9 mouse cellular contexts compared by ENCODE assay signal in the genomic region with DNA sequence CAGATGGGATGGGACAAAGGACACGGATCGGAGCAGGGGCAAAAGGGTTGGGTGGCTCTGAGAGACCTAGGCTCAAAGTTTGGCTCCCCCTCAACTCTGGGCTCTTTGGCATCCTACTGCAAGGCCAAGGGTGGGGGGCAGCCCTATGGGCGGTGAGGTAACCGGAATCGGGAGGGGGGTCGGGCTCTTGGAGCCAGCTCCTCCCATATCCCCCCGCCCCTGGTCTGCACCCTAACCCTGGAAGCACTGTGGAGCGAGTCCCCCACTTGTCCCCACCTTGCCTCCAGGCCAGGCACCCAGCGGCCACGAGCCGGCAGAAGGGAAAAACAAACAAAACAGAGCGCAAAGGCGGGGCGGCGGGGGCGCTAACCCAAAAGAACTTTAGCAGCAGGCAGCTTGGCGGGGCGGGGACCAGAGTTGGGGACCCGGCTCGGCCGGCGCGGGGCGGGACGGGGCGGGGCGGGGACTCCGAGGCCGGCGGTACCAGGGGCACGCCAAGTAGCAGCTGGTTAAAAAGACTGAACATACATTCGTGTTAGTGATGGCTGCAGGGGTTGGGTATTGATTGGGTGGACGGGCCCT. TPM values are rescaled to one million over a fixed set of nuclear protein-coding genes. Genes with fewer than 3 reads are reported as not detected.
A peak's percentile ranks its signal among the peaks of the same experiment; 100 is the strongest.
DNase-seq lines count a peak whose midpoint lies in the region; ATAC-seq lines count a peak whose summit lies in the region.
"Had no signal": no experiment of that assay in that cellular context is flagged by ENCODE, and none has a peak within 500 bp of the region (broad histone marks: within the 10 kb centered on the region; RNA-seq: fewer than 3 reads in every experiment).

No protein-coding gene starts in this region.

- H3K9me3 ChIP-seq in embryonic facial prominence, embryonic 14.5 days (ENCODE audit: control insufficient read depth, low read length): peaks cover 2% of the 10 kb centered on the region; the same call in 1 of the 2 replicates
- H3K9me3 ChIP-seq in liver, embryonic 13.5 days (replicated peaks): no peaks in the 10 kb centered on the region
- H3K9me3 ChIP-seq in neural tube, embryonic 15.5 days (replicated peaks): no peaks in the 10 kb centered on the region

- ATAC-seq in embryonic facial prominence, embryonic 14.5 days (ENCODE audit: low read depth): peak; percentile 32; the same call in 1 of the 2 replicates
- ATAC-seq in liver, embryonic 13.5 days (ENCODE audit: low read depth): peak; percentile 16; the same call in 1 of the 2 replicates
- no peak; the same call in none of the 2 replicates for ATAC-seq in neural tube, embryonic 15.5 days (ENCODE audit: low FRiP score)
- no peak for ATAC-seq in monocyte, adult 5-6 weeks (replicated peaks; ENCODE audit: insufficient number of reproducible peaks, low FRiP score, low TSS enrichment, poor library complexity, severe bottlenecking)

- peaks cover 67% of the 10 kb centered on the region for H3K27me3 ChIP-seq in embryonic facial prominence, embryonic 14.5 days (replicated peaks; ENCODE audit: control insufficient read depth, insufficient read depth, low read length)
- peaks cover 91% of the 10 kb centered on the region for H3K27me3 ChIP-seq in liver, embryonic 13.5 days
- H3K27me3 ChIP-seq in neural tube, embryonic 15.5 days (replicated peaks): peaks cover 21% of the 10 kb centered on the region; the same call in 1 of the 2 replicates

- peaks cover 10% of the 10 kb centered on the region; the same call in 1 of the 2 replicates for H3K4me1 ChIP-seq in embryonic facial prominence, embryonic 14.5 days (ENCODE audit: control insufficient read depth, insufficient read depth, low read length)
- peaks cover 24% of the 10 kb centered on the region for H3K4me1 ChIP-seq in liver, embryonic 13.5 days (replicated peaks)
- peaks cover 39% of the 10 kb centered on the region for H3K4me1 ChIP-seq in neural tube, embryonic 15.5 days

- peak overlapping the region; percentile 62 for H3K4me2 ChIP-seq in embryonic facial prominence, embryonic 14.5 days (ENCODE audit: low read depth, low read length)
- peak overlapping the region; percentile 55 for H3K4me2 ChIP-seq in liver, embryonic 13.5 days
- peak overlapping the region; percentile 66 for H3K4me2 ChIP-seq in neural tube, embryonic 15.5 days

- intact Hi-C loops in left cerebral cortex, postnatal 4 days (cut with DNase I): no loop called here

- H3K4me3 ChIP-seq in embryonic facial prominence, embryonic 14.5 days (ENCODE audit: low read depth, low read length): peak overlapping the region; percentile 47
- peak overlapping the region; percentile 31 for H3K4me3 ChIP-seq in liver, embryonic 13.5 days (replicated peaks)
- peak overlapping the region; percentile 29 for H3K4me3 ChIP-seq in neural tube, embryonic 15.5 days (replicated peaks)

- no peak overlapping the region for H3K27ac ChIP-seq in embryonic facial prominence, embryonic 14.5 days (replicated peaks; ENCODE audit: low read depth, low read length)
- H3K27ac ChIP-seq in liver, embryonic 13.5 days: no peak overlapping the region
- H3K27ac ChIP-seq in neural tube, embryonic 15.5 days (replicated peaks): no peak overlapping the region

- H3K9ac ChIP-seq in embryonic facial prominence, embryonic 14.5 days (ENCODE audit: low read depth, low read length): peak overlapping the region; percentile 52
- H3K9ac ChIP-seq in liver, embryonic 13.5 days: no peak overlapping the region
- 0 out of 2 replicates have a peak overlapping the region, but pooled peaks have one; percentile 11 for H3K9ac ChIP-seq in neural tube, embryonic 15.5 days (replicated peaks)

- WGBS in embryonic facial prominence, embryonic 14.5 days: under 1% methylated on average over 21 of the region's 33 CpGs
- WGBS in liver, embryonic 13.5 days (ENCODE audit: insufficient replicate concordance): 2% methylated on average over 33 of the region's 33 CpGs
- 3% methylated on average over 33 of the region's 33 CpGs for WGBS in neural tube, embryonic 15.5 days

- DNase-seq in left cerebral cortex, postnatal 4 days: peak; percentile 47
- no peak for DNase-seq in left cerebral cortex, adult 9 months (ENCODE audit: low spot score in 2 of 2)
- DNase-seq in embryonic facial prominence, embryonic 14.5 days (ENCODE audit: low spot score): peak; percentile 54
- peak; percentile 15 for DNase-seq in induced T-regulatory cell, adult 2 months (ENCODE audit: low read depth)
- DNase-seq in liver, embryonic 13.5 days: no peak
- DNase-seq in spleen, adult 12 weeks (ENCODE audit: low spot score): no peak

- H3K36me3 ChIP-seq in embryonic facial prominence, embryonic 14.5 days (ENCODE audit: control insufficient read depth, insufficient read depth, low read length): no peaks in the 10 kb centered on the region
- H3K36me3 ChIP-seq in liver, embryonic 13.5 days: no peaks in the 10 kb centered on the region
- peaks cover 13% of the 10 kb centered on the region; the same call in 1 of the 2 replicates for H3K36me3 ChIP-seq in neural tube, embryonic 15.5 days

RNA-seq across cellular contexts. Expression of gene Slc22a7, which starts 16.9 kb away (rescaled TPM):
- total RNA-seq in left cerebral cortex, postnatal 4 days (2021): under 1 TPM; 0.28 to 0.62 TPM
- not detected in 2 replicates for polyA plus RNA-seq in embryonic facial prominence, embryonic 14.5 days (2014; fragmentation: Nextera tagmentation; extraction: Ambion mirVana)
- polyA plus RNA-seq in liver, embryonic 13.5 days (2015; fragmentation: Nextera tagmentation; extraction: Ambion mirVana): not detected in 2 replicates
- 1.3 TPM in 1 of 2 replicates, not detected in the other for polyA plus RNA-seq in neural tube, embryonic 15.5 days (2015; fragmentation: Nextera tagmentation; extraction: Ambion mirVana)
- not detected in 3 replicates for total RNA-seq in monocyte, adult 5-6 weeks (2017)
- polyA plus RNA-seq: large intestine, adult 2 months had no signal

RNA-seq across cellular contexts. Expression of gene Crip3, which starts 26.5 kb away (rescaled TPM):
- total RNA-seq in left cerebral cortex, postnatal 4 days (2021): 1 to 10 TPM; 2.6 to 4.7 TPM
- polyA plus RNA-seq in embryonic facial prominence, embryonic 14.5 days (2014; fragmentation: Nextera tagmentation; extraction: Ambion mirVana): 0.99 and 2.0 TPM in 2 replicates
- not detected in 2 replicates for polyA plus RNA-seq in liver, embryonic 13.5 days (2015; fragmentation: Nextera tagmentation; extraction: Ambion mirVana)
- polyA plus RNA-seq in neural tube, embryonic 15.5 days (2015; fragmentation: Nextera tagmentation; extraction: Ambion mirVana): 2.7 and 43.4 TPM in 2 replicates
- not detected in 3 replicates for total RNA-seq in monocyte, adult 5-6 weeks (2017)

RNA-seq across cellular contexts. Expression of gene Ttbk1, which starts 32.3 kb away (rescaled TPM):
- 10 to 100 TPM; 86.7 to 88.6 TPM for total RNA-seq in left cerebral cortex, postnatal 4 days (2021)
- polyA plus RNA-seq in embryonic facial prominence, embryonic 14.5 days (2014; fragmentation: Nextera tagmentation; extraction: Ambion mirVana): 0.46 and 0.61 TPM in 2 replicates
- polyA plus RNA-seq in liver, embryonic 13.5 days (2015; fragmentation: Nextera tagmentation; extraction: Ambion mirVana): 0.02 TPM in 2 replicates
- 5.5 and 7.8 TPM in 2 replicates for polyA plus RNA-seq in neural tube, embryonic 15.5 days (2015; fragmentation: Nextera tagmentation; extraction: Ambion mirVana)
- total RNA-seq in monocyte, adult 5-6 weeks (2017): under 0.01 to 0.58 TPM (median 0.48 TPM) in 3 replicates

RNA-seq across cellular contexts. Expression of gene Dnph1, which starts 41.3 kb away (rescaled TPM):
- 1 to 10 TPM; 6.0 to 7.1 TPM for total RNA-seq in left cerebral cortex, postnatal 4 days (2021)
- polyA plus RNA-seq in embryonic facial prominence, embryonic 14.5 days (2014; fragmentation: Nextera tagmentation; extraction: Ambion mirVana): 34.5 and 36.9 TPM in 2 replicates
- polyA plus RNA-seq in liver, embryonic 13.5 days (2015; fragmentation: Nextera tagmentation; extraction: Ambion mirVana): 34.6 and 35.1 TPM in 2 replicates
- polyA plus RNA-seq in neural tube, embryonic 15.5 days (2015; fragmentation: Nextera tagmentation; extraction: Ambion mirVana): 13.6 and 22.7 TPM in 2 replicates
- not detected in 3 replicates for total RNA-seq in monocyte, adult 5-6 weeks (2017)

Comparison
In these comparisons a context has a peak if more than half of its experiments do, and no peak if none do; other contexts are left out.
1. DNase-seq: peak in left cerebral cortex, postnatal 4 days (single experiment), embryonic facial prominence, embryonic 14.5 days (single experiment) and induced T-regulatory cell, adult 2 months (single experiment); none in left cerebral cortex, adult 9 months (0 of 2), liver, embryonic 13.5 days (single experiment) and spleen, adult 12 weeks (single experiment).
2. ATAC-seq: peak in embryonic facial prominence, embryonic 14.5 days (single experiment) and liver, embryonic 13.5 days (single experiment); none in neural tube, embryonic 15.5 days (single experiment) and monocyte, adult 5-6 weeks (single experiment).
3. Peak in every context shown above with its lines, with median percentiles within 50 percentile points of each other: H3K4me2 ChIP-seq and H3K4me3 ChIP-seq.